17 mouse cellular contexts compared by ENCODE assay signal in genomic region chr9:29772625-29773388, GRCm38 (mm10).
DNase-seq lines count a peak whose midpoint lies in the region; ATAC-seq and TF ChIP-seq lines count a peak whose summit lies in the region.
"Had no signal": no experiment of that assay in that cellular context is flagged by ENCODE, and none has a peak within 500 bp of the region (broad histone marks: within the 10 kb centered on the region; RNA-seq: fewer than 3 reads in every experiment).

No protein-coding gene starts in this region.

- 70% methylated on average over 11 of the region's 11 CpGs for WGBS in heart, embryonic 12.5 days
- WGBS in midbrain, embryonic 12.5 days = 62% methylated on average over 11 of the region's 11 CpGs
- 70% methylated on average over 11 of the region's 11 CpGs for WGBS in midbrain, embryonic 11.5 days
- WGBS in intestine, postnatal 0 days = 77% methylated on average over 11 of the region's 11 CpGs

- no peak for ATAC-seq in heart, embryonic 12.5 days (ENCODE audit: insufficient number of reproducible peaks, low FRiP score)
- 0 out of 2 replicates have a peak, but pooled peaks have one; percentile 30 for ATAC-seq in midbrain, embryonic 12.5 days (ENCODE audit: low FRiP score, low read depth)
- no peak for ATAC-seq in midbrain, embryonic 11.5 days (ENCODE audit: low FRiP score)
- no peak for ATAC-seq in intestine, postnatal 0 days

- peak; percentile 69 to 79 for DNase-seq in cerebellum, postnatal 10 days
- DNase-seq in cerebellum, adult 9-10 months = no peak
- no peak for DNase-seq in heart, postnatal 4 days
- DNase-seq in midbrain, embryonic 11.5 days (ENCODE audit: low spot score, missing footprints) = no peak
- no peak for DNase-seq in adrenal gland, postnatal 25 days
- DNase-seq: cerebellum, adult 11 months; gastrocnemius, postnatal 36 days; kidney, adult 11 months; right cerebral cortex, adult 18-20 months; thymus, postnatal 36 days had no signal

- H3K4me3 ChIP-seq in heart, embryonic 12.5 days = no peak overlapping the region
- no peak overlapping the region for H3K4me3 ChIP-seq in midbrain, embryonic 12.5 days
- H3K4me3 ChIP-seq in midbrain, embryonic 11.5 days (ENCODE audit: low read depth, low read length) = no peak overlapping the region
- no peak overlapping the region for H3K4me3 ChIP-seq in intestine, postnatal 0 days (ENCODE audit: low read depth, low read length)
- H3K4me3 ChIP-seq: layer of hippocampus, adult 2 months; limb, embryonic 13.5 days; liver, embryonic 15.5 days had no signal

- no peak overlapping the region for H3K9ac ChIP-seq in heart, embryonic 12.5 days
- H3K9ac ChIP-seq in midbrain, embryonic 12.5 days (replicated peaks) = no peak overlapping the region
- no peak overlapping the region for H3K9ac ChIP-seq in midbrain, embryonic 11.5 days (ENCODE audit: low read length)
- no peak overlapping the region for H3K9ac ChIP-seq in intestine, postnatal 0 days (ENCODE audit: low read depth, low read length)
- H3K9ac ChIP-seq: limb, embryonic 13.5 days; liver, embryonic 15.5 days had no signal

- H3K4me1 ChIP-seq in heart, embryonic 12.5 days (replicated peaks) = peaks cover 12% of the 10 kb centered on the region
- H3K4me1 ChIP-seq in midbrain, embryonic 12.5 days = peaks cover 8% of the 10 kb centered on the region
- no peaks in the 10 kb centered on the region for H3K4me1 ChIP-seq in midbrain, embryonic 11.5 days (ENCODE audit: control insufficient read depth, insufficient read depth, low read length)
- H3K4me1 ChIP-seq in intestine, postnatal 0 days (replicated peaks; ENCODE audit: control insufficient read depth, insufficient read depth, low read length) = no peaks in the 10 kb centered on the region
- H3K4me1 ChIP-seq: limb, embryonic 13.5 days; liver, embryonic 15.5 days had no signal

- H3K4me2 ChIP-seq in heart, embryonic 12.5 days = no peak overlapping the region
- no peak overlapping the region for H3K4me2 ChIP-seq in midbrain, embryonic 12.5 days (replicated peaks)
- no peak overlapping the region for H3K4me2 ChIP-seq in midbrain, embryonic 11.5 days
- no peak overlapping the region for H3K4me2 ChIP-seq in intestine, postnatal 0 days (replicated peaks; ENCODE audit: low read depth)
- H3K4me2 ChIP-seq: limb, embryonic 13.5 days; liver, embryonic 15.5 days had no signal

- no peak for TF ChIP-seq CTCF in intestine, postnatal 0 days (IDR thresholded peaks at IDR 0.05; ENCODE audit: low read depth)

- no peaks in the 10 kb centered on the region for H3K36me3 ChIP-seq in heart, embryonic 12.5 days
- no peaks in the 10 kb centered on the region for H3K36me3 ChIP-seq in midbrain, embryonic 12.5 days
- no peaks in the 10 kb centered on the region for H3K36me3 ChIP-seq in midbrain, embryonic 11.5 days (ENCODE audit: control insufficient read depth, insufficient read depth, low read length)
- no peaks in the 10 kb centered on the region for H3K36me3 ChIP-seq in intestine, postnatal 0 days (ENCODE audit: control insufficient read depth, insufficient read depth)
- H3K36me3 ChIP-seq: limb, embryonic 13.5 days; liver, embryonic 15.5 days had no signal

- H3K27ac ChIP-seq in heart, embryonic 12.5 days (ENCODE audit: poor library complexity, severe bottlenecking) = peak overlapping the region; percentile 32; the same call in 1 of the 2 replicates
- H3K27ac ChIP-seq in midbrain, embryonic 12.5 days (replicated peaks) = no peak overlapping the region
- no peak overlapping the region for H3K27ac ChIP-seq in midbrain, embryonic 11.5 days (ENCODE audit: low read depth, low read length)
- H3K27ac ChIP-seq in intestine, postnatal 0 days (ENCODE audit: low read depth, low read length) = no peak overlapping the region
- H3K27ac ChIP-seq: kidney, postnatal 0 days; layer of hippocampus, adult 2 months; limb, embryonic 13.5 days; liver, embryonic 15.5 days had no signal

- H3K27me3 ChIP-seq in heart, embryonic 12.5 days (replicated peaks) = no peaks in the 10 kb centered on the region
- H3K27me3 ChIP-seq in midbrain, embryonic 12.5 days = no peaks in the 10 kb centered on the region
- no peaks in the 10 kb centered on the region for H3K27me3 ChIP-seq in midbrain, embryonic 11.5 days (ENCODE audit: control insufficient read depth, insufficient read depth, low read length)
- H3K27me3 ChIP-seq in intestine, postnatal 0 days (replicated peaks; ENCODE audit: control insufficient read depth, insufficient read depth, low read length) = no peaks in the 10 kb centered on the region
- H3K27me3 ChIP-seq: limb, embryonic 13.5 days; liver, embryonic 15.5 days had no signal

- no peaks in the 10 kb centered on the region for H3K9me3 ChIP-seq in heart, embryonic 12.5 days (replicated peaks)
- no peaks in the 10 kb centered on the region for H3K9me3 ChIP-seq in midbrain, embryonic 12.5 days
- H3K9me3 ChIP-seq in midbrain, embryonic 11.5 days (ENCODE audit: control insufficient read depth, low read length) = no peaks in the 10 kb centered on the region
- H3K9me3 ChIP-seq in intestine, postnatal 0 days (ENCODE audit: control insufficient read depth) = no peaks in the 10 kb centered on the region
- H3K9me3 ChIP-seq: limb, embryonic 13.5 days; liver, embryonic 15.5 days had no signal

Comparison
In these comparisons a context has a peak if more than half of its experiments do, and no peak if none do; other contexts are left out.
1. DNase-seq: peak in cerebellum, postnatal 10 days (2 of 2); none in cerebellum, adult 9-10 months (single experiment), heart, postnatal 4 days (single experiment), midbrain, embryonic 11.5 days (single experiment) and adrenal gland, postnatal 25 days (single experiment).